Mouse (Mus musculus): Measurements from ENCODE around the gene Dbx1. TPM values are rescaled to one million over a fixed set of nuclear protein-coding genes. Genes with fewer than 3 reads are reported as not detected.

Gene Dbx1
- polyA plus RNA-seq, 1 experiment: 0.05 TPM

- Histone ChIP-seq H3K27me3 (ENCODE audit: control insufficient read depth, insufficient read depth, low read length) (peaks cover 3% of the 10 kb centered on the region; the same call in 1 of the 2 replicates), H3K36me3 (ENCODE audit: control insufficient read depth, insufficient read depth, low read length) (no peaks in the 10 kb centered on the region), H3K4me3 (ENCODE audit: control insufficient read depth, insufficient read depth, low read length) (no peak overlapping the region), H3K4me1 (replicated peaks; ENCODE audit: control insufficient read depth, insufficient read depth, low read length) (no peaks in the 10 kb centered on the region), H3K27ac (ENCODE audit: control insufficient read depth, insufficient read depth, low read length) (no peak overlapping the region)
- 75% methylated on average over 3 of the region's 3 CpGs for WGBS
- no peak for TF ChIP-seq POLR2A (IDR thresholded peaks at IDR 0.05; ENCODE audit: control insufficient read depth, extremely low read depth, insufficient read depth, low read length, poor library complexity)
- TF ChIP-seq CTCF (IDR thresholded peaks at IDR 0.05; ENCODE audit: borderline replicate concordance, control insufficient read depth, extremely low read depth, insufficient read depth, low read length, poor library complexity): no peak
- no peak for DNase-seq
Observed at GRCm38 (mm10) chr7:49663575-49663974, 26.9 kb upstream of the Dbx1 start.

- H3K36me3 ChIP-seq (ENCODE audit: control insufficient read depth, insufficient read depth, low read length): no peaks in the 10 kb centered on the region
- no peak for TF ChIP-seq POLR2A (IDR thresholded peaks at IDR 0.05; ENCODE audit: control insufficient read depth, extremely low read depth, insufficient read depth, low read length, poor library complexity)
- no peak overlapping the region for H3K27ac ChIP-seq (ENCODE audit: control insufficient read depth, insufficient read depth, low read length)
- peaks cover 3% of the 10 kb centered on the region; the same call in 1 of the 2 replicates for H3K27me3 ChIP-seq (ENCODE audit: control insufficient read depth, insufficient read depth, low read length)
- H3K4me3 ChIP-seq (ENCODE audit: control insufficient read depth, insufficient read depth, low read length): no peak overlapping the region
- WGBS: 26% methylated on average over 7 of the region's 7 CpGs
- no peak for DNase-seq
- no peaks in the 10 kb centered on the region for H3K4me1 ChIP-seq (replicated peaks; ENCODE audit: control insufficient read depth, insufficient read depth, low read length)
Observed at GRCm38 (mm10) chr7:49662492-49663026, 25.9 kb upstream of the Dbx1 start.

GRCm38 (mm10) chr7:49661811-49662491, 25.3 kb upstream of the Dbx1 start:
- no peaks in the 10 kb centered on the region for H3K36me3 ChIP-seq (ENCODE audit: control insufficient read depth, insufficient read depth, low read length)
- H3K27ac ChIP-seq (ENCODE audit: control insufficient read depth, insufficient read depth, low read length): no peak overlapping the region
- no peaks in the 10 kb centered on the region for H3K4me1 ChIP-seq (replicated peaks; ENCODE audit: control insufficient read depth, insufficient read depth, low read length)
- 8% methylated on average over 24 of the region's 24 CpGs for WGBS
- DNase-seq: no peak
- peaks cover 3% of the 10 kb centered on the region; the same call in 1 of the 2 replicates for H3K27me3 ChIP-seq (ENCODE audit: control insufficient read depth, insufficient read depth, low read length)
- TF ChIP-seq POLR2A (IDR thresholded peaks at IDR 0.05; ENCODE audit: control insufficient read depth, extremely low read depth, insufficient read depth, low read length, poor library complexity): no peak
- no peak for TF ChIP-seq CTCF (IDR thresholded peaks at IDR 0.05; ENCODE audit: borderline replicate concordance, control insufficient read depth, extremely low read depth, insufficient read depth, low read length, poor library complexity)
- H3K4me3 ChIP-seq (ENCODE audit: control insufficient read depth, insufficient read depth, low read length): no peak overlapping the region

GRCm38 (mm10) chr7:49640709-49641305, 4.2 kb upstream of the Dbx1 start:
- Histone ChIP-seq H3K4me1 (replicated peaks; ENCODE audit: control insufficient read depth, insufficient read depth, low read length) (no peaks in the 10 kb centered on the region), H3K4me3 (ENCODE audit: control insufficient read depth, insufficient read depth, low read length) (no peak overlapping the region)
- WGBS: 74% methylated on average over 3 of the region's 3 CpGs

GRCm38 (mm10) chr7:49639864-49640708, 3.4 kb upstream of the Dbx1 start:
- Histone ChIP-seq H3K4me1 (replicated peaks; ENCODE audit: control insufficient read depth, insufficient read depth, low read length) (0 out of 2 replicates have a peak, but pooled peaks cover under 1% of the 10 kb centered on the region), H3K27me3 (ENCODE audit: control insufficient read depth, insufficient read depth, low read length) (peaks cover 13% of the 10 kb centered on the region), H3K27ac (ENCODE audit: control insufficient read depth, insufficient read depth, low read length) (no peak overlapping the region), H3K4me3 (ENCODE audit: control insufficient read depth, insufficient read depth, low read length) (no peak overlapping the region), H3K36me3 (ENCODE audit: control insufficient read depth, insufficient read depth, low read length) (no peaks in the 10 kb centered on the region)
- TF ChIP-seq CTCF (IDR thresholded peaks at IDR 0.05; ENCODE audit: borderline replicate concordance, control insufficient read depth, extremely low read depth, insufficient read depth, low read length, poor library complexity) (no peak), POLR2A (IDR thresholded peaks at IDR 0.05; ENCODE audit: control insufficient read depth, extremely low read depth, insufficient read depth, low read length, poor library complexity) (no peak)
- 75% methylated on average over 18 of the region's 18 CpGs for WGBS
- no peak for DNase-seq

More at GRCm38 (mm10) chr7:49640709-49641305, 4.2 kb upstream of the Dbx1 start:
- H3K36me3 ChIP-seq (ENCODE audit: control insufficient read depth, insufficient read depth, low read length): no peaks in the 10 kb centered on the region
- H3K27ac ChIP-seq (ENCODE audit: control insufficient read depth, insufficient read depth, low read length): no peak overlapping the region
- TF ChIP-seq CTCF (IDR thresholded peaks at IDR 0.05; ENCODE audit: borderline replicate concordance, control insufficient read depth, extremely low read depth, insufficient read depth, low read length, poor library complexity) (no peak), POLR2A (IDR thresholded peaks at IDR 0.05; ENCODE audit: control insufficient read depth, extremely low read depth, insufficient read depth, low read length, poor library complexity) (no peak)
- peaks cover 12% of the 10 kb centered on the region for H3K27me3 ChIP-seq (ENCODE audit: control insufficient read depth, insufficient read depth, low read length)
- DNase-seq: no peak
